In the genomic region with DNA sequence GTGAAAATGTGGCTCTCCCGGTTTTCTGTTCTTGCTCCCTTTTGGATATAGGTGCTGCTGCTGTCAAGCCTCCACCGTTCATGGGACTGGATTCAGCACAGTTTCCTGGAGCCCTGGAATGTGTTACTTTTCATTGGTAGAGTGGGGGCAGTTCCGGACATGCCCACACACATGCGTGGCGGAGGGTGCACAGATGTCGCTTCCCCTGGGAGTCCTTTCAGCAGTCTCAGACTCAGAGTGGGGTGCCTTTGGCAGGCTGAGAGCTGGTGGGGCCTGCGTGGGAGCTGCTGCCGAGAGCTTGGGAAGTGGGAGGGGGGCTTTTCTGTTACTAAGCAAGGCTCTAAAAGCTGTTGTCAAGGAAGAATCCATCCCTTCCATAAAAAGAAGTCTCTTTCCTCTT, we compare ENCODE assay signal across 15 mouse cellular contexts.
DNase-seq lines count a peak whose midpoint lies in the region; ATAC-seq and TF ChIP-seq lines count a peak whose summit lies in the region.
"Had no signal": no experiment of that assay in that cellular context is flagged by ENCODE, and none has a peak within 500 bp of the region (broad histone marks: within the 10 kb centered on the region; RNA-seq: fewer than 3 reads in every experiment).

No protein-coding gene starts in this region.

- H3K4me3 ChIP-seq in forebrain, postnatal 0 days (ENCODE audit: low read depth, low read length): no peak overlapping the region
- no peak overlapping the region for H3K4me3 ChIP-seq in forebrain, embryonic 15.5 days
- no peak overlapping the region for H3K4me3 ChIP-seq in forebrain, embryonic 10.5 days
- H3K4me3 ChIP-seq: embryonic facial prominence, embryonic 13.5 days; intestine, embryonic 15.5 days; liver, embryonic 12.5 days; midbrain, embryonic 12.5 days had no signal

- intact Hi-C loops in left cerebral cortex, postnatal 10 days (cut with DNase I): loop anchor here (5.0 kb wide), 1 partner anchor 189 kb away; no protein-coding TSS in a partner anchor

- peak; percentile 46 for DNase-seq in forebrain, postnatal 0 days
- DNase-seq in layer of hippocampus, adult 9-10 months (ENCODE audit: low spot score): peak; percentile 71
- peak; percentile 69 to 77 for DNase-seq in left cerebral cortex, postnatal 10 days (ENCODE audit: extremely low spot score in 1 of 2, low spot score in 2 of 2)
- peak; percentile 86 for DNase-seq in right cerebral cortex, postnatal 25 days
- no peak for DNase-seq in thymus, postnatal 36 days
- DNase-seq in forebrain, embryonic 10.5 days (ENCODE audit: extremely low spot score, low spot score): no peak
- DNase-seq: kidney, postnatal 25 days; lung, postnatal 10 days had no signal

- no peak overlapping the region for H3K4me2 ChIP-seq in forebrain, postnatal 0 days (ENCODE audit: low read depth)
- no peak overlapping the region for H3K4me2 ChIP-seq in forebrain, embryonic 15.5 days (replicated peaks)
- H3K4me2 ChIP-seq: embryonic facial prominence, embryonic 13.5 days; intestine, embryonic 15.5 days; liver, embryonic 12.5 days; midbrain, embryonic 12.5 days had no signal

- H3K4me1 ChIP-seq in forebrain, postnatal 0 days (ENCODE audit: insufficient read depth): peaks cover 5% of the 10 kb centered on the region
- no peaks in the 10 kb centered on the region for H3K4me1 ChIP-seq in forebrain, embryonic 15.5 days
- no peaks in the 10 kb centered on the region for H3K4me1 ChIP-seq in forebrain, embryonic 10.5 days
- H3K4me1 ChIP-seq: embryonic facial prominence, embryonic 13.5 days; intestine, embryonic 15.5 days; liver, embryonic 12.5 days; midbrain, embryonic 12.5 days had no signal

- peak overlapping the region; percentile 35; the same call in 1 of the 2 replicates for H3K27ac ChIP-seq in forebrain, postnatal 0 days (ENCODE audit: low read depth, low read length)
- H3K27ac ChIP-seq in forebrain, embryonic 15.5 days (replicated peaks): no peak overlapping the region
- H3K27ac ChIP-seq in forebrain, embryonic 10.5 days: no peak overlapping the region
- H3K27ac ChIP-seq: embryonic facial prominence, embryonic 13.5 days; intestine, embryonic 15.5 days; liver, embryonic 12.5 days; midbrain, embryonic 12.5 days had no signal

- no peak overlapping the region for H3K9ac ChIP-seq in forebrain, postnatal 0 days
- no peak overlapping the region for H3K9ac ChIP-seq in forebrain, embryonic 15.5 days (replicated peaks)
- H3K9ac ChIP-seq: embryonic facial prominence, embryonic 13.5 days; intestine, embryonic 15.5 days; liver, embryonic 12.5 days; midbrain, embryonic 12.5 days had no signal

- WGBS in forebrain, postnatal 0 days: 70% methylated on average over 8 of the region's 8 CpGs
- WGBS in forebrain, embryonic 15.5 days: 71% methylated on average over 8 of the region's 8 CpGs
- WGBS in forebrain, embryonic 10.5 days: 85% methylated on average over 8 of the region's 8 CpGs

- H3K27me3 ChIP-seq in forebrain, postnatal 0 days (ENCODE audit: insufficient read depth, low read length): no peaks in the 10 kb centered on the region
- no peaks in the 10 kb centered on the region for H3K27me3 ChIP-seq in forebrain, embryonic 15.5 days
- H3K27me3 ChIP-seq in forebrain, embryonic 10.5 days (ENCODE audit: poor library complexity, severe bottlenecking): no peaks in the 10 kb centered on the region
- H3K27me3 ChIP-seq: embryonic facial prominence, embryonic 13.5 days; intestine, embryonic 15.5 days; liver, embryonic 12.5 days; midbrain, embryonic 12.5 days; Patski had no signal

- no peaks in the 10 kb centered on the region for H3K9me3 ChIP-seq in forebrain, postnatal 0 days (ENCODE audit: low read length)
- no peaks in the 10 kb centered on the region for H3K9me3 ChIP-seq in forebrain, embryonic 15.5 days
- H3K9me3 ChIP-seq in forebrain, embryonic 10.5 days: no peaks in the 10 kb centered on the region
- H3K9me3 ChIP-seq: embryonic facial prominence, embryonic 13.5 days; intestine, embryonic 15.5 days; liver, embryonic 12.5 days had no signal

- peak; percentile 72 for ATAC-seq in forebrain, postnatal 0 days
- no peak for ATAC-seq in forebrain, embryonic 15.5 days (replicated peaks)
- no peak for ATAC-seq in cerebellum, adult (ENCODE audit: insufficient number of reproducible peaks, low FRiP score, low TSS enrichment)
- ATAC-seq: intestine, embryonic 15.5 days; liver, embryonic 12.5 days; Patski had no signal

- H3K36me3 ChIP-seq in forebrain, postnatal 0 days (ENCODE audit: insufficient read depth): no peaks in the 10 kb centered on the region
- no peaks in the 10 kb centered on the region for H3K36me3 ChIP-seq in forebrain, embryonic 15.5 days
- no peaks in the 10 kb centered on the region for H3K36me3 ChIP-seq in forebrain, embryonic 10.5 days (replicated peaks)
- H3K36me3 ChIP-seq: embryonic facial prominence, embryonic 13.5 days; intestine, embryonic 15.5 days; liver, embryonic 12.5 days; midbrain, embryonic 12.5 days had no signal

- TF ChIP-seq CTCF in forebrain, postnatal 0 days (IDR thresholded peaks at IDR 0.05; ENCODE audit: low read depth): no peak

Comparison
In these comparisons a context has a peak if more than half of its experiments do, and no peak if none do; other contexts are left out.
1. DNase-seq: peak in forebrain, postnatal 0 days (single experiment), layer of hippocampus, adult 9-10 months (single experiment), left cerebral cortex, postnatal 10 days (2 of 2) and right cerebral cortex, postnatal 25 days (single experiment); none in thymus, postnatal 36 days (0 of 2) and forebrain, embryonic 10.5 days (single experiment).